Mouse (Mus musculus) neural tube, embryonic 15.5 days (tissue): ENCODE data around the gene 0610010K14Rik. TPM values are rescaled to one million over a fixed set of nuclear protein-coding genes. Genes with fewer than 3 reads are reported as not detected.

ENCODE experiments used
- ATAC-seq: fragments of 200-750 bp; cut with Nextera tagmentation; 2 replicates; pipeline ENCODE4 v1.8.0; 2017; ENCODE audit warnings: mild to moderate bottlenecking, moderate TSS enrichment, moderate library complexity; ENCODE audit not compliant: low FRiP score
- H3K27ac ChIP-seq: fragments of 300-500 bp; sonication (generic); replicated peaks from 2 replicates; pipeline ENCODE4 v1.5.1; 2015; ENCODE audit warnings: mild to moderate bottlenecking, inconsistent platforms
- H3K27me3 ChIP-seq: fragments of 300-500 bp; sonication (generic); replicated peaks from 2 replicates; pipeline ENCODE4 v1.6.1; 2015; ENCODE audit warnings: inconsistent platforms
- H3K36me3 ChIP-seq: fragments of 300-500 bp; sonication (generic); 2 replicates; pipeline ENCODE4 v1.6.1; 2015; ENCODE audit warnings: inconsistent platforms
- H3K4me1 ChIP-seq: fragments of 300-500 bp; sonication (generic); 2 replicates; pipeline ENCODE4 v1.6.1; 2015; ENCODE audit warnings: inconsistent platforms
- H3K4me2 ChIP-seq: fragments of 300-500 bp; sonication (generic); 2 replicates; pipeline ENCODE4 v1.6.1; 2015; ENCODE audit warnings: inconsistent platforms, mild to moderate bottlenecking, moderate library complexity
- H3K4me3 ChIP-seq: fragments of 300-500 bp; sonication (generic); replicated peaks from 2 replicates; pipeline ENCODE4 v1.5.1; 2015; ENCODE audit warnings: mild to moderate bottlenecking, inconsistent platforms
- H3K9ac ChIP-seq: fragments of 300-500 bp; sonication (generic); replicated peaks from 2 replicates; pipeline ENCODE4 v1.6.1; 2015; ENCODE audit warnings: mild to moderate bottlenecking, inconsistent platforms
- H3K9me3 ChIP-seq: fragments of 300-500 bp; sonication (generic); replicated peaks from 2 replicates; pipeline ENCODE4 v1.6.1; 2016; ENCODE audit warnings: inconsistent platforms
- WGBS: fragments of 180-500 bp; shearing (Covaris S2); methylation state at CpG from one replicate; pipeline ENCODE4 v1.1.7; 2015; ENCODE audit warnings: mixed read lengths; 5-methylcytosine and 5-hydroxymethylcytosine counted together
- polyA plus RNA-seq: library from polyadenylated mRNA; unstranded; fragments of >200 nt; fragmentation: Nextera tagmentation; extraction: Ambion mirVana; gene quantifications from 2 replicates; pipeline ENCODE4 v1.2.1, GENCODE M21; 2015

The 0610010K14Rik gene
- polyA plus RNA-seq, 1 experiment from 2014 or later, result 167 TPM

DNA sequence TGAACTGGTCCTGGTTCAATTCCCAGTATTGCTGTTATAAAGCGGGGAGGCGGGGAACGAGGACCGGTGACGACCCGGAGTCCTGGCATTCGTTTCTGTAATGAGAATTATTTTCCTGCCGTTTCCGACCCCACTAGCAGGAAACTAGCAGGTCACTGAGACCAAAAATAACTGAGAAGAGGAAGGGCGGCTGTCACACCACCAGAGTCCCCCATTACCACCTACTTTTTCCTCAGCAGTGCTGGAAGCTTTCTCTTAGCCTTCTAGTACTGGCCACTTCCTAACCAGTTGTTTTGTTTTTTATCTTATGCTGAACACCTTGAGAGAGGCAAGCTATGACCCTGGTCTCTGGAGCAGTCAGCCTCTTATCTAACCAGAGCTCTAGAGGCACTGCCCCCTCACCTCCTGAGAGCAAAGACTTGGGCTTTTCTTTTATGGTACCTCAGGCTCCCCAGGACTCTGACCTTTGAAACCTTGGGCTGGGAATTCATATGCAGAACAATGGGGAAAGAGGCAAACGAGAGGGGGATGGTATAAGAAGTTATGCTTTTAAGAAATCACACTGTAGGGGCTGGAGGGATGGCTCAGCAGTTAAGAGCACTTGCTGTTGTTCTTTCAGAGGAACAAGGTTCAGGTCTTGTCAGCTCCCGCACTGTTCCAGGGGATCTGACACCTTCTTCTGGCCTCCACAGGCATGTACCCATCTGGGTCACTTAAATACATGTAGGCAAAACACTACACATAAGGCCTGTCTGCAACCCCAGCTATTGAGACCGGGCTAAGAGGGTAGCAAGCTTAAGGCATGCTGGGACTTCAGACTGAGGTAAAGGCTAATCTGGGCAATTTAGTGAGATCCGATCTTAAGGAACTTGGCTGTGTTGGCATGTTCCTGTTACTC lies 15.9 kb downstream of the 0610010K14Rik start:
- peaks cover 51% of the 10 kb centered on the region for H3K4me1 ChIP-seq
- H3K9ac ChIP-seq, result peak overlapping the region; percentile 73
- WGBS, result 7% methylated on average over 14 of the region's 14 CpGs
- peak overlapping the region; percentile 84 for H3K4me2 ChIP-seq
- H3K9me3 ChIP-seq, result no peaks in the 10 kb centered on the region
- ATAC-seq, result no peak
- peaks cover 36% of the 10 kb centered on the region for H3K27me3 ChIP-seq
- peaks cover 11% of the 10 kb centered on the region for H3K36me3 ChIP-seq
- peak overlapping the region; percentile 91 for H3K27ac ChIP-seq
- H3K4me3 ChIP-seq, result peak overlapping the region; percentile 61

DNA sequence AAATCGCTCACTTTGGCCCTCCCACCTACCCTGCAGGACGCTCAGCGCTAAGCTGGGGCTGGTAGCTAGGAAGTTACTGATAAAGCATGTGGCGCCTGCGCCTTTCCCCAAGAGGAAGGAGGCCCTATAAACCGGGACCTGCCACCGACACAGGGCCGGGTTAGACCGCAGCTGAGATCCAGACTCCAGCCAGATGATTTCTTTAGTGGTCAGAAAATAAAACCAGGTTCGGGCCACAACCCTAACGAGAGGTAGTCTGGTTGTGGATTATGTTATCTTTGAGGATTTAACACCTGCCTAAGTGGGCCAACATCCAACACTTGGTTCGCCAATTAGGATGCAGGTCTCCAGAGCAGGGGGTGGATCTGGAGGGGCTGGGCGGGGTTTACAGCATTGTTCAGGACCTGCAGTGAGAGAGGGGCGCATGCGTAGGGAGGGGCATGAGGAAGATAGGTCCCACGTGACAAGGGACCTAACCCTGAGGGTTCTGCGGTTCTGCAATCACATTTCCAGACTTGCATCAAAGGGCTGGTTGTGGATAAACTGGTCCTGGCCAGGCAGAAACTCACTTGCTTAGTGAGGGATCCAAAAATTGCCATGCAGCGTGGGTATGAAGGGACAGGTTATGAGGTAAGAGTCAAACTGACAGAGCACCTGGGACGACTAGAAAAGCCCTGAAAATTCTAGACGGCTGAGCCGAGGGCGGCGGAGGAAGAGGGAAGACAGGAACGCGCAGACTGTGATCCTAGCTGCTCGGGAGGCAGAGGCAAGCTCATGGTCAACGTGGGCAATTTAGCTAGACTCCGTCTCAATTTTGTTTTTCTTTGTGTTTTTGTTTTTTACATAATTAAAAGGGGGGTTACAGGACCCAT lies 16.7 kb downstream of the 0610010K14Rik start, which contains the start of gene Slc16a13:
Gene Slc16a13, minus strand, starts transcription at position 334 of the 872 bp plus-strand sequence.
- ATAC-seq, result peak; percentile 96
- WGBS, result under 1% methylated on average over 28 of the region's 28 CpGs
- H3K27me3 ChIP-seq, result peaks cover 38% of the 10 kb centered on the region

DNA sequence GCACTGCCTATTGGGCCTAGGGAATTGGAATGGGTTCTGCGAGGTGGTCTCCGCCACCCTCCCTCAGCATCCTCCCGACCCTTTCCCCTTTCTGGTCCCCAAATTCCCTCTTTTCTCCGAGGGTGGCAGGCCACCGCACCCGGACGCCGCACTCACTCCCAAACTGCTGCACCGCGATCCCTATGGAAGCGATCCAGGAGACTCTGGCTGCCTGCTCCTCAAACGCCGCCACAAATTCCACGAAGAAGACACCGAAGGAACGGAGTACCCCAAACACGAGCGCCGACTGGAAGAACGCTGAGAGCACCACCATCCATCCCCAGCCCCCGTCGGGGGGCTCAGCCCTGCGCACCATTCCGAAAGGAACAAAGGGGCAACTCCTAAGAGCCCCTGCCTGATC lies 17.4 kb downstream of the 0610010K14Rik start:
- Histone ChIP-seq H3K9ac (peak overlapping the region; percentile 73), H3K36me3 (peaks cover 20% of the 10 kb centered on the region), H3K4me2 (peak overlapping the region; percentile 84), H3K27me3 (peaks cover 38% of the 10 kb centered on the region), H3K4me1 (peaks cover 41% of the 10 kb centered on the region), H3K27ac (peak overlapping the region; percentile 91), H3K9me3 (no peaks in the 10 kb centered on the region), H3K4me3 (peak overlapping the region; percentile 61)
- ATAC-seq, result 0 out of 2 replicates have a peak, but pooled peaks have one; percentile 2
- under 1% methylated on average over 24 of the region's 24 CpGs for WGBS

More for the DNA sequence above, 16.7 kb downstream of the 0610010K14Rik start, which contains the start of gene Slc16a13:
- Histone ChIP-seq H3K4me1 (peaks cover 42% of the 10 kb centered on the region), H3K27ac (peak within 1 kb of the TSS; percentile 91), H3K36me3 (peaks cover 20% of the 10 kb centered on the region), H3K4me2 (peak within 1 kb of the TSS; percentile 84), H3K9me3 (no peaks in the 10 kb centered on the region), H3K9ac (peak within 1 kb of the TSS; percentile 73), H3K4me3 (peak within 1 kb of the TSS; percentile 61)

- peaks cover 38% of the 10 kb centered on the region for H3K27me3 ChIP-seq
- 60% methylated on average over 7 of the region's 7 CpGs for WGBS
Measured at GRCm38 (mm10) chr11:70219873-70220272, 17.8 kb downstream of the 0610010K14Rik start.

DNA sequence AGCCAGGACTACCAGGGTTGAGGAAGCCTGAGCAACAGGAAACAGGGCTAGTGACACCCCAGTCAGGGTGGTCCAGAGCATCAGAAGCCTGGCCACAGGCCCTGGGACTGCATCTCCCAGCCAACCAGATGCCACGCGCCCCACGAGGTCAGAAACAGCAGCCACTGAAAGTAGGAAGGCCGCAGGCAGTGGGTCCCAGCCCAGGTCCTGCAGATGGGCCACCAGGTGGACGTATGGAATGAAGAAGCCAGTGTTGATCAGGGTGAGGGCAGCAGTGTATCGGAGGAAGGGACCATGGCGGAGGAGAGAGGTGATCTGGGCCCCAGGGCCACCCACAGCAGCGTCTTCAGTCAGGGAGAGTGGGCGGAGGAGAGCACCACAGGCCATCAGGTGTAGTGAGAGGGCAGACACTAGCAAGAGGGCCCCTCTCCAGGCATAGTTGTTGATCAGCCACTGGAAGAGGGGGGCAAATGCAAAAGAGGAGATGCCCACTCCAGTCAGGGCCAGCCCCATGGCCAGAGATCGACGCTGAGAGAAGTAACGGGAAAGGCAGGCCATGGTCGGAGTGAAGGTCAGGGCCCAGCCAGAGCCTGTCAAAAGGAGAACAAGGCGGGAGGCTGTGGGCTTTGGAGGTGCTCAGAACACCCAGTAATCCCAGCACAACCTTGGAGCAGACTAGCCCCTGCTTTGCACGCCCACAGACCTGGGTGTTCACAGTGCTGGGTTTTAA lies 18.8 kb downstream of the 0610010K14Rik start:
- Histone ChIP-seq H3K4me1 (peaks cover 56% of the 10 kb centered on the region), H3K9me3 (no peaks in the 10 kb centered on the region), H3K9ac (peak overlapping the region; percentile 21; the same call in 1 of the 2 replicates), H3K36me3 (peaks cover 20% of the 10 kb centered on the region), H3K27ac (no peak overlapping the region), H3K27me3 (peaks cover 38% of the 10 kb centered on the region), H3K4me2 (peak overlapping the region; percentile 84), H3K4me3 (peak overlapping the region; percentile 61)
- WGBS, result 90% methylated on average over 15 of the region's 15 CpGs
- ATAC-seq, result no peak

More at GRCm38 (mm10) chr11:70219873-70220272, 17.8 kb downstream of the 0610010K14Rik start:
- H3K4me2 ChIP-seq, result peak overlapping the region; percentile 84
- H3K9me3 ChIP-seq, result no peaks in the 10 kb centered on the region
- no peak for ATAC-seq
- H3K27ac ChIP-seq, result peak overlapping the region; percentile 91
- peaks cover 20% of the 10 kb centered on the region for H3K36me3 ChIP-seq
- peaks cover 46% of the 10 kb centered on the region for H3K4me1 ChIP-seq
- H3K4me3 ChIP-seq, result peak overlapping the region; percentile 61
- peak overlapping the region; percentile 73 for H3K9ac ChIP-seq

GRCm38 (mm10) chr11:70218039-70218438 lies 19.7 kb downstream of the 0610010K14Rik start:
- no peak for ATAC-seq
- H3K9ac ChIP-seq, result no peak overlapping the region
- no peaks in the 10 kb centered on the region for H3K9me3 ChIP-seq
- H3K4me3 ChIP-seq, result no peak overlapping the region
- H3K27ac ChIP-seq, result no peak overlapping the region
- peaks cover 42% of the 10 kb centered on the region for H3K27me3 ChIP-seq
- peaks cover 20% of the 10 kb centered on the region for H3K36me3 ChIP-seq
- 93% methylated on average over 4 of the region's 4 CpGs for WGBS
- peak overlapping the region; percentile 84; the same call in 1 of the 2 replicates for H3K4me2 ChIP-seq
- peaks cover 64% of the 10 kb centered on the region for H3K4me1 ChIP-seq

- 51% methylated on average over 3 of the region's 3 CpGs for WGBS
- no peak for ATAC-seq
- H3K9ac ChIP-seq, result no peak overlapping the region
- H3K36me3 ChIP-seq, result peaks cover 20% of the 10 kb centered on the region
- no peak overlapping the region for H3K27ac ChIP-seq
- H3K4me3 ChIP-seq, result no peak overlapping the region
- H3K4me1 ChIP-seq, result peaks cover 53% of the 10 kb centered on the region
- no peaks in the 10 kb centered on the region for H3K9me3 ChIP-seq
- peaks cover 46% of the 10 kb centered on the region for H3K27me3 ChIP-seq
- H3K4me2 ChIP-seq, result no peak overlapping the region
Measured at GRCm38 (mm10) chr11:70216103-70216502, 21.6 kb downstream of the 0610010K14Rik start.

- Histone ChIP-seq H3K36me3 (peaks cover 20% of the 10 kb centered on the region), H3K4me2 (peak overlapping the region; percentile 84), H3K27ac (no peak overlapping the region), H3K9me3 (no peaks in the 10 kb centered on the region), H3K4me3 (peak overlapping the region; percentile 35), H3K4me1 (peaks cover 53% of the 10 kb centered on the region), H3K9ac (no peak overlapping the region), H3K27me3 (peaks cover 51% of the 10 kb centered on the region)
- no peak for ATAC-seq
- 11% methylated on average over 22 of the region's 22 CpGs for WGBS
Measured at GRCm38 (mm10) chr11:70215301-70215700, 22.4 kb downstream of the 0610010K14Rik start.

GRCm38 (mm10) chr11:70214856-70215209 lies 22.9 kb downstream of the 0610010K14Rik start:
- peak; percentile 22; the same call in 1 of the 2 replicates for ATAC-seq
- Histone ChIP-seq H3K27me3 (peaks cover 51% of the 10 kb centered on the region), H3K4me2 (peak overlapping the region; percentile 84), H3K27ac (no peak overlapping the region), H3K9me3 (no peaks in the 10 kb centered on the region), H3K36me3 (peaks cover 20% of the 10 kb centered on the region), H3K4me3 (peak overlapping the region; percentile 35), H3K4me1 (peaks cover 48% of the 10 kb centered on the region), H3K9ac (no peak overlapping the region)
- WGBS, result 4% methylated on average over 18 of the region's 18 CpGs

DNA sequence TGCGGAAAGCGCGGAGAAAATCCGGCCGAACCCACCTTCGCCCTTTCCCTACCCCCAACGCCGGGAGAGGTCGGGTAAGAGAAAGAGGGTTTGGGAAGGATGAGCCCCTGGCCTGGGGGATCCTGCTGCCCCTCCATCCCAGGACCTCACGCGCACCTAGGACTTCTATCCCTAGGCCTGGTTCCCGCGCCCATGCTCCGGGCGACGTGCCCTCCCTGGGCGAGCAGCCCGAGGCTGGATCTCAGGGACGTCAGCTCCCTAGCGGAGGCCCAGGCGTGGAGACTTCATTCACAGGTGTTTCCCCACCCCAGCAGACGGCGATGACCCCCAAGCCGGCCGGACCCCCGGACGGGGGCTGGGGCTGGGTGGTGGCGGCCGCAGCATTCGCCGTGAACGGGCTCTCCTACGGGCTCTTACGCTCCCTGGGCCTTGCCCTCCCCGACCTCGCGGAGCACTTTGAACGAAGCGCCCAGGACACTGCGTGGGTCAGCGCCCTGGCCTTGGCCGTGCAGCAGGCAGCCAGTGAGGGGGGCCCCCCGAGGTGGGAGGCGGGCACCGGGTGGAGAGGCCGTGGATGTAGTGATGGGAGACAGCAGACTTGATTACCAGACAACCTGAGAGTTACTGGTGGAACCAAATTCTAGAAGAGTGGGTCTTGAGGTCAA lies 23.4 kb downstream of the 0610010K14Rik start:
- Histone ChIP-seq H3K27me3 (peaks cover 51% of the 10 kb centered on the region), H3K27ac (no peak overlapping the region), H3K36me3 (peaks cover 20% of the 10 kb centered on the region), H3K4me1 (peaks cover 43% of the 10 kb centered on the region), H3K9me3 (no peaks in the 10 kb centered on the region), H3K9ac (peak overlapping the region; percentile 51), H3K4me2 (peak overlapping the region; percentile 84), H3K4me3 (peak overlapping the region; percentile 35)
- 2% methylated on average over 46 of the region's 46 CpGs for WGBS
- ATAC-seq, result peak; percentile 43
